ENCODE assay signal across 11 mouse cellular contexts in genomic region chr13:21407341-21407740, GRCm38 (mm10). TPM values are rescaled to one million over a fixed set of nuclear protein-coding genes. Genes with fewer than 3 reads are reported as not detected.
DNase-seq lines count a peak whose midpoint lies in the region; ATAC-seq and TF ChIP-seq lines count a peak whose summit lies in the region.
"Had no signal": no experiment of that assay in that cellular context is flagged by ENCODE, and none has a peak within 500 bp of the region (broad histone marks: within the 10 kb centered on the region; RNA-seq: fewer than 3 reads in every experiment).

No protein-coding gene starts in this region.

- intact Hi-C loops in left cerebral cortex, postnatal 25 days (cut with DNase I): loop anchor here (5.0 kb wide), 1 partner anchor 70 kb away; the partner anchor contains the start of genes Gm10065 and Zkscan4

- H3K79me2 ChIP-seq in myocyte (ENCODE audit: control insufficient read depth, insufficient read depth): peaks cover under 1% of the 10 kb centered on the region

- no peaks in the 10 kb centered on the region for H3K36me3 ChIP-seq in forebrain, embryonic 10.5 days (replicated peaks)
- no peaks in the 10 kb centered on the region for H3K36me3 ChIP-seq in forebrain, embryonic 16.5 days (ENCODE audit: control insufficient read depth, insufficient read depth)
- no peaks in the 10 kb centered on the region for H3K36me3 ChIP-seq in lung, embryonic 14.5 days (ENCODE audit: insufficient read depth)
- H3K36me3 ChIP-seq in heart, embryonic 15.5 days: no peaks in the 10 kb centered on the region
- no peaks in the 10 kb centered on the region for H3K36me3 ChIP-seq in myocyte (ENCODE audit: control insufficient read depth, insufficient read depth)

- no peak overlapping the region for H3K27ac ChIP-seq in forebrain, embryonic 10.5 days
- H3K27ac ChIP-seq in forebrain, embryonic 16.5 days (ENCODE audit: low read length): no peak overlapping the region
- no peak overlapping the region for H3K27ac ChIP-seq in lung, embryonic 14.5 days (ENCODE audit: low read depth)
- H3K27ac ChIP-seq in heart, embryonic 15.5 days: 0 out of 2 replicates have a peak overlapping the region, but pooled peaks have one; percentile 87

- no peak for TF ChIP-seq CTCF in lung, embryonic 14.5 days (IDR thresholded peaks at IDR 0.05; ENCODE audit: low read depth)

- no peak overlapping the region for H3K4me2 ChIP-seq in forebrain, embryonic 16.5 days (ENCODE audit: low read length)
- H3K4me2 ChIP-seq in lung, embryonic 14.5 days: peak overlapping the region; percentile 68
- H3K4me2 ChIP-seq in heart, embryonic 15.5 days: peak overlapping the region; percentile 75
- H3K4me2 ChIP-seq in myocyte (ENCODE audit: low read depth): peak overlapping the region; percentile 88

- WGBS in forebrain, embryonic 10.5 days: 82% methylated on average over 11 of the region's 11 CpGs
- WGBS in forebrain, embryonic 16.5 days: 79% methylated on average over 11 of the region's 11 CpGs
- WGBS in lung, embryonic 14.5 days: 76% methylated on average over 11 of the region's 11 CpGs
- 76% methylated on average over 11 of the region's 11 CpGs for WGBS in heart, embryonic 15.5 days

- peaks cover 10% of the 10 kb centered on the region; the same call in 1 of the 2 replicates for H3K27me3 ChIP-seq in forebrain, embryonic 10.5 days (ENCODE audit: poor library complexity, severe bottlenecking)
- no peaks in the 10 kb centered on the region for H3K27me3 ChIP-seq in forebrain, embryonic 16.5 days (replicated peaks; ENCODE audit: control insufficient read depth, insufficient read depth, low read length)
- H3K27me3 ChIP-seq in lung, embryonic 14.5 days (ENCODE audit: insufficient read depth, low read length): no peaks in the 10 kb centered on the region
- no peaks in the 10 kb centered on the region for H3K27me3 ChIP-seq in heart, embryonic 15.5 days
- H3K27me3 ChIP-seq in myocyte (ENCODE audit: control insufficient read depth, insufficient read depth, insufficient read length): no peaks in the 10 kb centered on the region

- no peaks in the 10 kb centered on the region for H3K9me3 ChIP-seq in forebrain, embryonic 10.5 days
- no peaks in the 10 kb centered on the region for H3K9me3 ChIP-seq in forebrain, embryonic 16.5 days (ENCODE audit: control insufficient read depth, low read length)
- H3K9me3 ChIP-seq in lung, embryonic 14.5 days (ENCODE audit: low read depth, low read length): no peaks in the 10 kb centered on the region
- no peaks in the 10 kb centered on the region for H3K9me3 ChIP-seq in heart, embryonic 15.5 days (replicated peaks)

- peaks cover 17% of the 10 kb centered on the region for H3K4me1 ChIP-seq in forebrain, embryonic 10.5 days
- 0 out of 2 replicates have a peak, but pooled peaks cover 4% of the 10 kb centered on the region for H3K4me1 ChIP-seq in forebrain, embryonic 16.5 days (replicated peaks; ENCODE audit: control insufficient read depth, insufficient read depth, low read length)
- peaks cover 3% of the 10 kb centered on the region; the same call in 1 of the 2 replicates for H3K4me1 ChIP-seq in lung, embryonic 14.5 days (ENCODE audit: insufficient read depth)
- peaks cover 6% of the 10 kb centered on the region for H3K4me1 ChIP-seq in heart, embryonic 15.5 days (replicated peaks)

- TF ChIP-seq POLR2A in myocyte (IDR thresholded peaks at IDR 0.05; ENCODE audit: insufficient read length, low read depth): no peak

- no peak overlapping the region for H3K9ac ChIP-seq in forebrain, embryonic 16.5 days (replicated peaks; ENCODE audit: low read depth, low read length)
- H3K9ac ChIP-seq in lung, embryonic 14.5 days: peak overlapping the region; percentile 66; the same call in 1 of the 2 replicates
- H3K9ac ChIP-seq in heart, embryonic 15.5 days: no peak overlapping the region

- H3ac ChIP-seq in myocyte (ENCODE audit: control insufficient read depth, insufficient read length): no peak overlapping the region

- H3K4me3 ChIP-seq in forebrain, embryonic 10.5 days: 0 out of 2 replicates have a peak overlapping the region, but pooled peaks have one; percentile 60
- H3K4me3 ChIP-seq in forebrain, embryonic 16.5 days (replicated peaks; ENCODE audit: low read length): no peak overlapping the region
- no peak overlapping the region for H3K4me3 ChIP-seq in lung, embryonic 14.5 days (ENCODE audit: low read depth, low read length)
- peak overlapping the region; percentile 58; the same call in 1 of the 2 replicates for H3K4me3 ChIP-seq in heart, embryonic 15.5 days
- peak overlapping the region; percentile 38 for H3K4me3 ChIP-seq in myocyte

- DNase-seq in forebrain, embryonic 10.5 days (ENCODE audit: extremely low spot score, low spot score): no peak
- no peak for DNase-seq in lung, embryonic 14.5 days
- no peak for DNase-seq in lung, postnatal 4 days
- DNase-seq in left cerebral cortex, postnatal 25 days (ENCODE audit: low spot score in 2 of 2): no peak
- DNase-seq in urinary bladder, adult 18-20 months (ENCODE audit: low spot score in 2 of 2): no peak
- DNase-seq: cerebellum, adult 11 months; kidney, adult 11 months; spleen, adult 18-20 months had no signal

- ATAC-seq in forebrain, embryonic 16.5 days: no peak
- no peak for ATAC-seq in lung, embryonic 14.5 days (ENCODE audit: insufficient read depth)
- no peak for ATAC-seq in heart, embryonic 15.5 days (replicated peaks; ENCODE audit: insufficient number of reproducible peaks, insufficient read depth, low FRiP score, low read depth)

TF ChIP-seq in myocyte, 11 proteins besides CTCF, POLR2A, EP300 and RAD21:
- TF ChIP-seq MYOG (IDR thresholded peaks at IDR 0.05; ENCODE audit: control insufficient read depth in 1 of 3, insufficient read depth in 1 of 3, insufficient read length in 2 of 3, low read depth in 2 of 3): no peak
- TF ChIP-seq MYOD1 (IDR thresholded peaks at IDR 0.05; ENCODE audit: control insufficient read depth in 1 of 3, insufficient read length in 2 of 3, low read depth in 2 of 3): no peak

RNA-seq across cellular contexts. Expression of gene Zkscan3, which starts 4.8 kb away (rescaled TPM):
- polyA plus RNA-seq in forebrain, embryonic 10.5 days (2016; fragmentation: Nextera tagmentation; extraction: Ambion mirVana): 84.9 and 87.6 TPM in 2 replicates
- polyA plus RNA-seq in forebrain, embryonic 16.5 days (2015; fragmentation: Nextera tagmentation; extraction: Ambion mirVana): 92.6 and 93.3 TPM in 2 replicates
- polyA plus RNA-seq in lung, embryonic 14.5 days (2014; fragmentation: Nextera tagmentation; extraction: Ambion mirVana): 73.2 and 78.0 TPM in 2 replicates
- polyA plus RNA-seq in heart, embryonic 15.5 days (2015; fragmentation: Nextera tagmentation; extraction: Ambion mirVana): 65.7 and 71.5 TPM in 2 replicates
- polyA plus RNA-seq in myocyte (2012; fragmentation: generic; extraction: Trizol): 13.6 TPM
- total RNA-seq in left cerebral cortex, postnatal 25 days (2021): 10 to 100 TPM; 37.2 to 44.5 TPM

RNA-seq across cellular contexts. Expression of gene Pgbd1, which starts 33.5 kb away (rescaled TPM):
- polyA plus RNA-seq in forebrain, embryonic 10.5 days (2016; fragmentation: Nextera tagmentation; extraction: Ambion mirVana): 5.9 and 6.0 TPM in 2 replicates
- 2.0 and 3.4 TPM in 2 replicates for polyA plus RNA-seq in forebrain, embryonic 16.5 days (2015; fragmentation: Nextera tagmentation; extraction: Ambion mirVana)
- 2.3 and 2.6 TPM in 2 replicates for polyA plus RNA-seq in lung, embryonic 14.5 days (2014; fragmentation: Nextera tagmentation; extraction: Ambion mirVana)
- polyA plus RNA-seq in heart, embryonic 15.5 days (2015; fragmentation: Nextera tagmentation; extraction: Ambion mirVana): 2.9 and 3.3 TPM in 2 replicates
- 0.13 TPM for polyA plus RNA-seq in myocyte (2012; fragmentation: generic; extraction: Trizol)
- total RNA-seq in left cerebral cortex, postnatal 25 days (2021): 1 to 10 TPM; 1.5 to 1.7 TPM

RNA-seq across cellular contexts. Expression of gene Zscan12, which starts 44.7 kb away (rescaled TPM):
- polyA plus RNA-seq in forebrain, embryonic 10.5 days (2016; fragmentation: Nextera tagmentation; extraction: Ambion mirVana): 18.9 and 21.8 TPM in 2 replicates
- 15.5 and 16.1 TPM in 2 replicates for polyA plus RNA-seq in forebrain, embryonic 16.5 days (2015; fragmentation: Nextera tagmentation; extraction: Ambion mirVana)
- 14.1 and 14.3 TPM in 2 replicates for polyA plus RNA-seq in lung, embryonic 14.5 days (2014; fragmentation: Nextera tagmentation; extraction: Ambion mirVana)
- 6.5 and 8.7 TPM in 2 replicates for polyA plus RNA-seq in heart, embryonic 15.5 days (2015; fragmentation: Nextera tagmentation; extraction: Ambion mirVana)
- 2.8 TPM for polyA plus RNA-seq in myocyte (2012; fragmentation: generic; extraction: Trizol)
- total RNA-seq in left cerebral cortex, postnatal 25 days (2021): 1 to 10 TPM; 7.5 to 7.9 TPM

RNA-seq across cellular contexts. Expression of gene Zscan26, which starts 46.2 kb away (rescaled TPM):
- polyA plus RNA-seq in forebrain, embryonic 10.5 days (2016; fragmentation: Nextera tagmentation; extraction: Ambion mirVana): 22.8 and 27.7 TPM in 2 replicates
- polyA plus RNA-seq in forebrain, embryonic 16.5 days (2015; fragmentation: Nextera tagmentation; extraction: Ambion mirVana): 16.2 and 22.1 TPM in 2 replicates
- polyA plus RNA-seq in lung, embryonic 14.5 days (2014; fragmentation: Nextera tagmentation; extraction: Ambion mirVana): 26.6 and 27.6 TPM in 2 replicates
- 26.6 and 27.0 TPM in 2 replicates for polyA plus RNA-seq in heart, embryonic 15.5 days (2015; fragmentation: Nextera tagmentation; extraction: Ambion mirVana)
- 6.3 TPM for polyA plus RNA-seq in myocyte (2012; fragmentation: generic; extraction: Trizol)
- 10 to 100 TPM; 48.3 to 51.3 TPM for total RNA-seq in left cerebral cortex, postnatal 25 days (2021)

Comparison
In these comparisons a context has a peak if more than half of its experiments do, and no peak if none do; other contexts are left out.
1. H3K4me3 ChIP-seq: peak in forebrain, embryonic 10.5 days (single experiment), heart, embryonic 15.5 days (single experiment) and myocyte (single experiment); none in forebrain, embryonic 16.5 days (single experiment) and lung, embryonic 14.5 days (single experiment).